Mouse (Mus musculus) thymus, adult 2 months (tissue): ENCODE data around the gene Cyp1a2.

ENCODE experiments used
- CTCF ChIP-seq: fragments of 200-500 bp; IDR thresholded peaks from 2 replicates; pipeline ENCODE4 v1.5.1; 2012; ENCODE audit warnings: mild to moderate bottlenecking, control low read depth, low read length, moderate library complexity, borderline replicate concordance; ENCODE audit not compliant: control insufficient read depth, poor library complexity, insufficient read depth; ENCODE audit errors: extremely low read depth
- POLR2A ChIP-seq: fragments of 200-500 bp; IDR thresholded peaks from 2 replicates; pipeline ENCODE4 v1.6.1; 2012; ENCODE audit warnings: mild to moderate bottlenecking, low read length, control low read depth, moderate library complexity; ENCODE audit not compliant: control insufficient read depth, poor library complexity, insufficient read depth; ENCODE audit errors: extremely low read depth

DNA sequence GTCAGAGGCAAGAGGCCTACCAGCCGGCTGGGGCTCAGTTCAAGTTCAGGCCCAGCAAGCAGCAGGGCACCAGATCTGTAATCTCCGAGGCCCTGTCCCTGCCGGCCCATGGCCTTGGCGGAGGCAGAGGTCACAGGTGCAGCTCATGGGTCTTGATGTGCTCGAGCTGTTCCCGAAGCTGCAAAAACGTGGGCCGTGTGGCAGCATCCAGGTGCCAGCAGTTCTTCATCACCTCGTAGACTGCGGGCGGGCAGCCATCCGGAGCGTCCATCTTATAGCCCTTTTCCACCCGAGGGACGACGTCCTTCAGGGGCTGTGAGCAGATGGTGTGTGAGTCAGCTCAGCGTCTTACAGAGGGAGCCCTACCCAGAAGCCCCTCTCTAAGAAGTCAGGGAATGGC is 56.3 kb downstream of the Cyp1a2 start:
- TF ChIP-seq CTCF = no peak
- TF ChIP-seq POLR2A = no peak
